Mouse (Mus musculus) spleen, adult 2 months (tissue): ENCODE measurements around the gene Zfp365.

Experiments used
- CTCF ChIP-seq: fragments of 200-500 bp; IDR thresholded peaks from 2 replicates; pipeline ENCODE4 v1.5.1; 2011; ENCODE audit warnings: mild to moderate bottlenecking, inconsistent platforms; ENCODE audit not compliant: insufficient read depth, insufficient read length, insufficient replicate concordance; ENCODE audit errors: extremely low read depth
- POLR2A ChIP-seq: fragments of 200-500 bp; IDR thresholded peaks from 2 replicates; pipeline ENCODE4 v1.6.1; 2011; ENCODE audit warnings: low read depth, low read length, inconsistent platforms

- TF ChIP-seq CTCF (no peak), POLR2A (no peak)
These were observed 18.9 kb upstream of the Zfp365 start for GRCm38 (mm10) chr10:67931328-67931727.
